Mouse (Mus musculus) myocyte (in vitro differentiated cells): ENCODE results near the gene Ampd2.

Experiments
- CEBPB ChIP-seq: IDR thresholded peaks from 2 replicates; pipeline ENCODE4 v1.6.1; 2011; ENCODE audit warnings: mild to moderate bottlenecking, moderate library complexity; ENCODE audit not compliant: poor library complexity, insufficient read depth, severe bottlenecking
- E2F4 ChIP-seq: IDR thresholded peaks from one replicate; pipeline ENCODE4 v1.6.1; 2011; ENCODE audit warnings: mild to moderate bottlenecking, control low read depth, moderate library complexity; ENCODE audit not compliant: insufficient read depth
- MAX ChIP-seq: IDR thresholded peaks from one replicate; pipeline ENCODE4 v1.6.1; 2011; ENCODE audit warnings: low read depth, mild to moderate bottlenecking, control low read depth
- MYOD1 ChIP-seq, 3 experiments: IDR thresholded peaks; one replicate each; pipeline ENCODE4 v1.6.1; 2011; ENCODE audit warnings: control low read depth in 2 of 3, low read depth in 2 of 3, mild to moderate bottlenecking in 2 of 3, moderate library complexity in 1 of 3; ENCODE audit not compliant: insufficient read length in 2 of 3, control insufficient read depth in 1 of 3
- MYOG ChIP-seq, 3 experiments: IDR thresholded peaks; one replicate each; pipeline ENCODE4 v1.6.1; 2011; ENCODE audit warnings: control low read depth in 2 of 3, low read depth in 2 of 3, mild to moderate bottlenecking in 2 of 3; ENCODE audit not compliant: insufficient read length in 2 of 3, control insufficient read depth in 1 of 3, insufficient read depth in 1 of 3
- POLR2A ChIP-seq: IDR thresholded peaks from one replicate; pipeline ENCODE4 v1.6.1; 2011; ENCODE audit warnings: low read depth, mild to moderate bottlenecking, control low read depth, moderate library complexity; ENCODE audit not compliant: insufficient read length
- POLR2AphosphoS2 ChIP-seq: IDR thresholded peaks from one replicate; pipeline ENCODE4 v1.6.1; 2011; ENCODE audit warnings: low read depth, control low read depth; ENCODE audit not compliant: insufficient read length
- REST ChIP-seq: IDR thresholded peaks from one replicate; pipeline ENCODE4 v1.6.1; 2011; ENCODE audit warnings: mild to moderate bottlenecking, control low read depth, moderate library complexity; ENCODE audit not compliant: insufficient read depth, insufficient read length
- TCF12 ChIP-seq: IDR thresholded peaks from one replicate; pipeline ENCODE4 v1.6.1; 2011; ENCODE audit warnings: mild to moderate bottlenecking, control low read depth; ENCODE audit not compliant: poor library complexity, insufficient read depth, severe bottlenecking
- USF1 ChIP-seq: IDR thresholded peaks from one replicate; pipeline ENCODE4 v1.6.1; 2011; ENCODE audit warnings: low read depth, mild to moderate bottlenecking, control low read depth, moderate library complexity

DNA sequence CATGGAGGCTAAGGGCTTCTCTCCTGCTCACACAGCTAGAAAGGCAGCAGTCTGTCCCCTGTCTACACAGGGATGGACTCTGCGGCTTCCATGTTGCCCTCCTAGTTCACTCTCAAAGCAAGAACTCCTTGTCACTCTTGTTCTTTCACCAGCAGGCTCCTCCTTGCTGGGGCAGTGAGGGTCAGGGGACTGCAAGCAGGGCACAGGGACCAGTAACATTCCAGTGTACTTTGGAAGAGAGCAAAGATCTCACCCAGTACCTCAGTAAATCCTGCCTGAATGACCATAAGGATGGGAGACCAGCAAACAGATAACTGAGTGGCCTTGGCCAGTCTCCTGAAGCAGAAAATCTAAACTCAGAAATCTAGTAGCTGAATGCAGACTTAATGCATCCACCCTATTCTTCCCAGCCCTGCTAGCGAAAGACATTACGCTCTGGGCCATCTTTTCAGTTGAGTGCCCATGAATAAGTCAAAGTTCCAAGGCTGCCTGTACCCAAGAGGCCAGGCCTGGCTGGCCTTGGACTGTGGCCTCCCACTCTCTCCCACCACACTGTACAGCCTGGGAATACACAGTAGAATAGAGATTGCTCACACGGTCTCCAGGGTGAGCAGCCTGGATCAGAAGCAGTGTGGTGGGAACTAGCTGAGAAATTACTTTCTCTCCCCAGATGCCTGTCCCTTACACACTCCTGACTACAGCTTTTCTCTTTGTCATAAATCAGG is 57.6 kb downstream of the Ampd2 start:
- TF ChIP-seq POLR2AphosphoS2, result no peak
- TF ChIP-seq POLR2A, result no peak
- no peak for TF ChIP-seq MAX
- TF ChIP-seq USF1, result no peak
- no peak for TF ChIP-seq REST
- TF ChIP-seq MYOG (IDR thresholded peaks at IDR 0.05; ENCODE audit: control insufficient read depth in 1 of 3, insufficient read depth in 1 of 3, insufficient read length in 2 of 3, low read depth in 2 of 3), result no peak
- TF ChIP-seq MYOD1 (IDR thresholded peaks at IDR 0.05; ENCODE audit: control insufficient read depth in 1 of 3, insufficient read length in 2 of 3, low read depth in 2 of 3), result no peak
- no peak for TF ChIP-seq E2F4
- no peak for TF ChIP-seq TCF12
- TF ChIP-seq CEBPB, result no peak
